Mouse (Mus musculus): ENCODE measurements around the gene Ing4.

Ing4 gene

GRCm38 (mm10) chr6:125039533-125040153 is at the start of gene Ing4:
Gene Ing4, plus strand, starts transcription at chr6:125039760.
- peak; percentile 72 for DNase-seq (ENCODE audit: low spot score)

DNA sequence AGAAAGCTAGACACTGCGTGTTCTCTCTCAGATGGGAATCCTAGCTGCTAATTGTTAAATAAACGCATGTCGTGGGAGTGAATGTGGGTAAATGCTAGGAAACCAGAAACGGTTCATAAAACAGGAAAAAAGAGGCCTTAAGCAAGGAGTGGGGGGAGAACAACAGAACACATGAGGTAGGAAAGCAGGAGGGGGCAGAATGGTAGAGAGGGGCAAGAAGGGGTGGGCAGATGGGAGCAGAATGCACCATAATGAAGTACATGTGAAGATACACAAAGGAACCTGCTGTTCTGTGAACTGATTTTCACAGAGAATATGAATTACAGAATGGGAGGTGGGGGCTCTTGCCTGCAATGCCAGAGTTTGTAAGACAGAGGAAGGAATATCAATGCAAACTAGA is 47.3 kb upstream of the Ing4 start:
- no peak for DNase-seq (ENCODE audit: low spot score)

GRCm38 (mm10) chr6:124993365-124993764 is 46.2 kb upstream of the Ing4 start:
- no peak for DNase-seq (ENCODE audit: low spot score)

DNA sequence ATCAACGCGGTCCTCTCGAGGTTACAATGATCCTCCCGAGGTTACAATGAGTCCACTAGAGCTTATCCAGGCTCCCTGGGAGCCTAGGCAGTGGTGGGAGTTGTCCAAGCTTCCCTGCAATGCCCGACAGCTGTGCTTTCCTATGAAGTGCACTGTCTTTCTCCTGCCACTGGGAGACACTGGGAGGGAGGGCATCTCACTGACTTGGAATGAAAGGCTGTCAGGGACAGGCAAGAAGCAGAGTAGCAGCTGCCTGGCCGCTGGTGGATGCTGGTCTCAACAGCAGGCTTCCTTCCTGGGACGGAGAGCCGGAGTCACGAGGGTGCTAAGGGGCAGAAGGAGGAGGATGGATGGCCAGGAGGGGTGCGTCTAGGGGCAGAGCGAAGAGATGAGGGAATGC is 45.7 kb upstream of the Ing4 start:
- DNase-seq (ENCODE audit: low spot score) = no peak

DNA sequence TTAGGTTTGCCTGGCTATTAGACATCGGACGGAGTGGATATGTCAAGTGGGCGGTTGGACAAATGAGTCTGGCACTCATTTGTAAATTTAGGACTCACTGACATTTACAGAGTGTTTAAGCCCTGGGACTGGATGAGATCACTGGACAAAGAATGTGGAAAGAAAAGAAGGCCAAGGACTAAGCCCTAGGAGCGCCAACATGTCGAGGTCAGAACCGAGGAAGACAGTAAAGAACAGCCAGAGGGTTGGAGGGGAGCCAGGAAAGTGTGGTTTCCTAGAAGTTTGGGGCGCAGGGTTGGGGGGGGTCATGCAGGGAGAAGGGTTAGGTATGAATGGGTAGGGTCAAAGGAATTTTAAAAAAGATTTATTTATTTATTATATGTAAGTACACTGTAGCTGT is 44.3 kb upstream of the Ing4 start:
- DNase-seq (ENCODE audit: low spot score) = no peak

DNA sequence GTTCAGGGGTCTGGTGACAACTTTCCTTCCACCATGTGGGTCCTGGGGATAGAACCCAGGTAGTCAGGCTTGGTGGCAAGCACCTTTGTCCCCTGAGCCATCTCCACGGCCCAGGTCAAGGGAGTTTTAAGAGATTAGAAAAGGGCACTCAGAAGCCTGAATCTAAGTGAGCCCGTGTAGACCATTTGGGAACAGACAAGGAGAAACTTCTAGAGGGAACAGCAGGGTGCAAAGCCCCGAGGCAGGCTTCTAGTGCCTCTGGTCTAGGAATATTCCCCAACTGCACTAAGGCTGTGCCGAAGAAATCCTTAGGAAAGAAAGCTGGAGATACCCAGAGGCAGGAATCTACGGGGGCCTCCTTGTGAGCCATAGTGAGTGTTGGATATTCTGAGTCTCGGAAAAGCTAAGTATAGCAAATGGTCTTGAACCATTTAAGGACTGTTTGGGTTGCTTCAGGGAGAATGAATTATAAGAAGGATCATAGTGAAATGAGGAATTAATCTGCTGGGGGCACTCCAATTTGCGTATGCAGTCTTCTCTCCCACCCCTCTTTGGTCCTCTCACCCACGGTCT is 43.6 kb upstream of the Ing4 start:
- no peak for DNase-seq (ENCODE audit: low spot score)

DNA sequence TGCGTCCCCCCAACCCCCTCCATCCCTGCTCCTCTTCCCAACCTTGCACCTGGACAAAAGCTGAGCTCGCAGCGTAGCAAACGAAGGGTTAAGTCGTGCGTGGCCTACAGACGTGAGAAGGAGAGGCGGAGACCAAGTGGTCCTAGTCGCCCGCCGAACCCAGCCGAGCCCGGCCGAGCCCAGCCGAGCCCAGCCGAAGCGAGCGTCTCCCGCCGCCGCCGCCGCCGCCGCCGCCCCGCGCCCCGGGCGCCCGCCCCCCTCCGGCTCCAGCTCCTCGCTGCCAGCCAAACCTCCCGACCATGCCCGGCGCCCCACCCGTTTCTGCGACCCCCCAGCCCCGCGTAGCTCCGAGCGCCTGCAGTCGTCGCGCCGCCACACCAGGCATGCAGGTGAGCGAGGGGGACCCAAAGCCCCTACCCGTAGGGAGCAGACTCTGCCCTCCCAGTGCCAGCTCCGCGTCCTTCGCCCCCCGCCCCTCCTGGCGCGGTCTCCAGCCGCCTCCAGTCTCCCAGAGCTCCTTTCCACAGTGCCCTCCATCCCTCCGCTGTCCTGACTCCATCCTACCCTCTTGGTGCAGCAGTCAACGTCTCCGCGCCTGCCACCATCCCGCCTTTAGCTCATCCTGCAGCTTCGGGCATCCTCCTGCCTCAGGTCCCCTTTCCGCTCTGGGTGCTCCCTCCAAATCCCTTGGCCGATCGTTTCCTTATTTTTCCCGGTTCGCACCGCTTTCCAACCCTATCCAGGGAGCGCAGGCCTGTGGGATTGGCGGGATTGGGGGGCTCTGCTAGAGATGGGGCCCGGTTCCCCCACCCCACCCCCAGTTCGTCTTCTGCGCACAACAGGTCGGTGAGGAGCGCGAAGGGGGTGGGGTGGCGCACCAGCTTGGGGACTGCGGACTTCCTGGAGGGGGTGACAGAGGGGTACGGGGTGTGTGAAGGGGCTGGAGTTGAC is 42.7 kb upstream of the Ing4 start, which contains the start of gene Pianp:
Gene Pianp (plus strand): TSS at position 144 of the 951 bp plus-strand sequence.
- peak; percentile 78 for DNase-seq (ENCODE audit: low spot score)

- no peak for DNase-seq (ENCODE audit: low spot score)
These were observed 41.5 kb upstream of the Ing4 start for GRCm38 (mm10) chr6:124998066-124998465.

- DNase-seq (ENCODE audit: low spot score) = no peak
These were observed 40.5 kb upstream of the Ing4 start for GRCm38 (mm10) chr6:124999091-124999490.

- DNase-seq (ENCODE audit: low spot score) = no peak
These were observed 40.0 kb upstream of the Ing4 start for GRCm38 (mm10) chr6:124999546-124999945.

DNA sequence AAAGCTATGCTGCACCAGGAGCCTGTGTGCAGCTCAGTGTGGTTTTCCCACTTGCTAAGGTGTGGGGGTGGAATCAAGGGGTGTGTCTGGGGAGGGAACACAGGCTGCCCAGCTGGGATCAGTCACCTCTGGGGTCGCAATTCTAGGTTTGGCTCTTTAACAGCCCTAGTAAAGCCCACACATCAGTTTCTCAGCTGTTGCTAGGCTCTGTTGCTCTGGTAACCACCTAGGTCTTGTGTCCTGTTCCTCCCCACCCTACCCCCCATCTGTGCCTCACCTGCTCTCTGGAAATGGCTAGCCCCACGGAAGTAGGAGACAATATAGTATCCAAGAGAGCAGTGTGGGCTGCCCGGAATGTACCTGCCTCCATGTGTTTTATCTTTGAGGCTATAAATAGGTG is 35.9 kb upstream of the Ing4 start:
- DNase-seq (ENCODE audit: low spot score) = no peak

GRCm38 (mm10) chr6:125005086-125005485 is 34.5 kb upstream of the Ing4 start:
- no peak for DNase-seq (ENCODE audit: low spot score)

DNA sequence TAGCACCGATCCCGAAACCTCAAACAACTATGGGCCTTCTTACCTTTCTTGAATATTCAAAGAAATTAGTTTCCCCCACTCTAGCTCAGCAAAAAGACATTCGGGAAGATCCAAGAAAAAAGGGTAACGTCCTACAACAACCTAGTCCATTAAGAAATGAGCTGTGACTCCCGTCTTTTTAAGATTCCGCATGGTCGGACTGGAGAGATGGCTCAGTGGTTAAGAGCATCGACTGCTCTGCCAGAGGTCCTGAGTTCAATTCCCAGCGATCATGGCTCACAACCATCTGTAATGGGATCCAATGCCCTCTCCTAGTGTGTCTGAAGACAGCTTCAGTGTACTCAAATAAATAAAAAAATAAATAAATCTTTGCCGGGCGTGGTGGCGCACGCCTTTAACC is 31.5 kb upstream of the Ing4 start:
- no peak for DNase-seq (ENCODE audit: low spot score)

DNA sequence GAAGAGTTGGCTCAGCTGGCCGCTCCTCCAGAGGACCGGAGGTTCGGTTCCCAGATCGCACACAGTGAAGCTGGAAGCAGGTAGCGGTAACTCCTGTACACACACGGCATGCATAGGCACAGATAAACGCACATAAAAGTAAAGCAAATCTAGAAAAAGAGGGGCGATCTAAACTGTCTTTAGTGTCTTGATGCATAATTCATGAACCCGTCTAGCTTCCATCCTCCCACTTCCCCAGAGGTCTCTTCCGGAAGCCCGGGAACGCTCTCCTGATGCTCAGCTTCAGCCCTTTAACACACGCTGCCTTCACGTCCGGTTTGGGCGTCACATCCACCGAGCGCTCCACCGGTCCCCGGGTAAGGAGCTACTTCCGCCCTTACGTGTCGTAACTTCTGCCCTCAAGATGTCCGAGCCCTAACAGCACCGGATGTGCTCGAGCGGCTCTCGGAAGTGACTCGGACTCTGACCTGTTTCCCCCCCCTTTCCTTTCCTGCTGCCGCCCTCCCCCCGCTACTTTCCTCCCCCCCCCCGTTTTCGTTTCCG is 30.9 kb upstream of the Ing4 start:
- peak; percentile 94 for DNase-seq (ENCODE audit: low spot score)

DNA sequence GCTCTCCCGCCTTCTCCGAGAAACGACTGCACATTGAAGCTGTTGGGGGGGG is 30.6 kb upstream of the Ing4 start, which contains the start of gene Zfp384:
Gene Zfp384 (plus strand): TSS at position 17 of the 52 bp plus-strand sequence.
- DNase-seq (ENCODE audit: low spot score) = no peak

- DNase-seq (ENCODE audit: low spot score) = peak; percentile 62
These were observed 30.1 kb upstream of the Ing4 start for GRCm38 (mm10) chr6:125009181-125010073.

DNA sequence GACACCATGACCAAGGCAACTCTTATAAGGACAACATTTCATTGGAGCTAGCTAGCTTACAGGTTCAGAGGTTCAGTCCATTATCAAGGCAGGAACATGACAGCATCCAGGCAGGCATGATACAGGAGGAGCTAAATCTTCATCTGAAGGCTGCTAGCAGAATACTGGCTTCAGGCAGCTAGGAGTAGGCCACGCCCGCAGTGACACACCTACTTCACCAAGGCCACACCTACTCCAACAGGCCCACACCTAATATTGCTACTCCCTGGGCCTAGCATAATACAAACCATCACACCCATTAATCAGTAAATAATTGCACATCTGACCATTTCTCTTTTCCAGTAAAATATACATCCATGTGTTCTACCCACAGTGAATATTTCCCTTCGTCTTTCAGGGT is 21.9 kb upstream of the Ing4 start:
- DNase-seq (ENCODE audit: low spot score) = no peak

- peak; percentile 65 for DNase-seq (ENCODE audit: low spot score)
These were observed 9.0 kb upstream of the Ing4 start for GRCm38 (mm10) chr6:125030532-125030931.

DNA sequence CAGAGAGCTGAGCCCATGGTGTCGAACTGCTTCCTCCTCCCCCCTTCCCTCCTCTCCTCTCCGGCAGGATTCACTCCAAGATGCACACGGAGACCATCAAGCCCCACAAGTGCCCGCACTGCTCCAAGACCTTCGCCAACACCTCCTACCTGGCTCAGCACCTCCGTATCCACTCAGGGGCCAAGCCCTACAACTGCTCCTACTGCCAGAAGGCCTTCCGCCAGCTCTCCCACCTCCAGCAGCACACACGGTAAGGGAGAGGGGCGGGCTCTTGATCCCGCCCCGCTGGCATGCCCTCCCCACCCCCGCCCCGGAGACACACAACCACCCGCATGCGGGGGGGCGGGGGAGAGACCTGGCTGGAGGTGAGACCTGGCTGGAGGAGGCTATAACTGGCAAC is 8.0 kb upstream of the Ing4 start:
- no peak for DNase-seq (ENCODE audit: low spot score)

DNA sequence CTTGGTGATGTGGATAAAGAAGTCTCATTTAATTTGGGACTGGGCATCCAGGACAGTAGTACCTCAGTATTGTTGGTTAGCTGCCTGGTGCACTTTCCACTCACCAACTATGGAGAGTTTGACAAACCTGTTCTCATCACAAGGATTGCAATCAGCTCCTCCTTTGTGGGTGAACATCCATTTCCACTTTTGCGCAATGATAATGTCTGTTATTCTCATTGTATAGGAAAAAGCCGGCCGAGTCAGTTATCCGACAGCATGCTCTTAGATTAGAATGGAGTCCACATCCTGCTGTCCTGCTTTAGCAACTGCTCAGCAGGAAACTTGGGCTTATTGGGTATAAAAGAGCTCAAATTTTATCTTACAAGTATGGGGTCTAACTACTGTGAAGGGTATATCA is 894 bp upstream of the Ing4 start:
- DNase-seq (ENCODE audit: low spot score) = no peak

DNA sequence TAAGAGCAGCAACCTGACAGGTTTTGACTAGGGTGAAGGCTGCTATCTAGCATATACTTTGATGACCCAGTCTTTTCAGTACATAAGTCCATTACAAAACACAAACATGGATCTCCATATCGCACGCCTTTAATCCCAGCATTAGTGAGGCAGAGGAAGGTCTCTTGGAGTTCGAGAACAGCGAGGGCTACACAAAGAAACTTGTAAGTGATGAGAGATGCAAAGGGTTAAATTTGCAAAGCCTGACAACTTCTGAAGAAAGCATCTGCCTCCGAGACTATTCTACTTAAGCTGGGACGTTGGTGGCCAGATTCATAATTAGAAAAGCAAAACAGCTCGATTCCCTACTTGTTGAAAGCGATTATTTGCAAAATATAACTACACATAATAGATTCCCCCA is 429 bp upstream of the Ing4 start:
- DNase-seq (ENCODE audit: low spot score) = no peak

DNA sequence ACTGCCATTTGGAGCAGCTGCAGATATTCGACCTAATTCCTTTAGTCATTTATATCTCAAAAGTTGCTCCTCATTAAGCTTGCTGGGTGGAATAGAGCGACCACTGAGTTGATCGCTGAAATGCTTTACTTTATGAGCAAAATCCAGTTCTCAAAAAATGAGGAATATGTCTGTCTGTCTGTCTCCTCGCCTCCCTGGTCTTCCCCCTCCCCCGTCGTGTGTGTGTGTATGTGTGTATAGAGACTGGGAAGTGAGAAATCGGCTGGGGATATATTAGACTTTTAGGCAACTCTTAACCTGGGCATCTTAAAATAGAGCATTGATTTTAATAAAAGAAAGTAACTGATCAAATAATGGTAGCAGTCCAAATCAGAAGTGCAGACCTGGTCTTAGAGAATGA is 661 bp downstream of the Ing4 start:
- DNase-seq (ENCODE audit: low spot score) = no peak

Data from ovary, postnatal 14 days (tissue).